Mouse (Mus musculus) heart, postnatal 0 days (tissue): Measurements from ENCODE around the gene Edem2.

Experiments
- CTCF ChIP-seq: IDR thresholded peaks from 2 replicates; pipeline ENCODE4 v1.5.1; 2016; ENCODE audit warnings: antibody characterized with exemption, control low read depth, low read depth
- EP300 ChIP-seq: IDR thresholded peaks from 2 replicates; pipeline ENCODE4 v1.6.1; 2016; ENCODE audit warnings: antibody characterized with exemption, low read depth

- no peak for TF ChIP-seq CTCF
- TF ChIP-seq EP300: no peak
Measured at GRCm38 (mm10) chr2:155679586-155680110, 49.6 kb downstream of the Edem2 start.
